ENCODE assay signal across 10 mouse cellular contexts in the genomic region with DNA sequence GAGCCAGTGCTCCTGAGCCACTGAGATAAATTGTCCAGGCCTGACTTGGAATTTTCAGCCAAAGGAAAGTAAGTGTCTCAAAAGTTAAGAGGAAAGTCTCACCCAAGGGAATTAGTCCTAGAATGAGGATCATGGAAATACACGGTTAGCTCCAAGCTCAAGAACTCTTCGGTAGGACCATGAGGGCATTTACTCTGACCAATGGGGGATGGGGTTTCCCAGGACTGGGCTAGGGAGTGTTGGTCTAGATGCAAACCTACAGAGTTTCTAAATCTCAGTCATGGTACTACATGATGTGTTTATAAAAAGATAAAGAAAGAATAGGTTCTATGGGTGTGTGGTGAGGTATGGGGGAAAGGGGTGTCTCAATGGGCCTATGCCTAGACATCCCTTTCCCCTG. TPM values are rescaled to one million over a fixed set of nuclear protein-coding genes. Genes with fewer than 3 reads are reported as not detected.
ATAC-seq lines count a peak whose summit lies in the region.
"Not testable (repeated sequence)": the region's sequence is repeated elsewhere in the genome, so short reads cannot be mapped to it uniquely, and the experiment has no call there.
"Had no signal": no experiment of that assay in that cellular context is flagged by ENCODE, and none has a peak within 500 bp of the region (broad histone marks: within the 10 kb centered on the region; RNA-seq: fewer than 3 reads in every experiment).

No protein-coding gene starts in this region.

- H3K27ac ChIP-seq in embryonic facial prominence, embryonic 12.5 days; hindbrain, embryonic 13.5 days; intestine, embryonic 15.5 days; kidney, embryonic 16.5 days (ENCODE audit: low read length); limb, embryonic 13.5 days; lung, embryonic 15.5 days; midbrain, embryonic 12.5 days (replicated peaks); neural tube, embryonic 12.5 days: not testable (repeated sequence)

- WGBS in embryonic facial prominence, embryonic 12.5 days = 91% methylated on average over 2 of the region's 2 CpGs
- WGBS in hindbrain, embryonic 13.5 days = 96% methylated on average over 2 of the region's 2 CpGs
- WGBS in intestine, embryonic 15.5 days = 98% methylated on average over 2 of the region's 2 CpGs
- 89% methylated on average over 2 of the region's 2 CpGs for WGBS in kidney, embryonic 16.5 days
- 98% methylated on average over 2 of the region's 2 CpGs for WGBS in limb, embryonic 13.5 days
- WGBS in lung, embryonic 15.5 days = 86% methylated on average over 2 of the region's 2 CpGs
- WGBS in midbrain, embryonic 12.5 days = 90% methylated on average over 2 of the region's 2 CpGs
- WGBS in neural tube, embryonic 12.5 days = 89% methylated on average over 2 of the region's 2 CpGs

- H3K27me3 ChIP-seq in embryonic facial prominence, embryonic 12.5 days; hindbrain, embryonic 13.5 days; intestine, embryonic 15.5 days (replicated peaks); kidney, embryonic 16.5 days (ENCODE audit: insufficient read depth, low read length); limb, embryonic 13.5 days; lung, embryonic 15.5 days; midbrain, embryonic 12.5 days; neural tube, embryonic 12.5 days (replicated peaks): not testable (repeated sequence)

- not testable (repeated sequence) for H3K9me3 ChIP-seq in embryonic facial prominence, embryonic 12.5 days; hindbrain, embryonic 13.5 days; intestine, embryonic 15.5 days; kidney, embryonic 16.5 days (ENCODE audit: low read length); limb, embryonic 13.5 days; lung, embryonic 15.5 days; midbrain, embryonic 12.5 days; neural tube, embryonic 12.5 days

- H3K36me3 ChIP-seq in embryonic facial prominence, embryonic 12.5 days; hindbrain, embryonic 13.5 days; intestine, embryonic 15.5 days; kidney, embryonic 16.5 days (ENCODE audit: insufficient read depth, low read length); limb, embryonic 13.5 days; lung, embryonic 15.5 days; midbrain, embryonic 12.5 days; neural tube, embryonic 12.5 days: not testable (repeated sequence)

- not testable (repeated sequence) for H3K4me2 ChIP-seq in embryonic facial prominence, embryonic 12.5 days (replicated peaks); hindbrain, embryonic 13.5 days; intestine, embryonic 15.5 days (replicated peaks); kidney, embryonic 16.5 days (replicated peaks; ENCODE audit: low read depth, low read length); limb, embryonic 13.5 days (replicated peaks); lung, embryonic 15.5 days; midbrain, embryonic 12.5 days (replicated peaks); neural tube, embryonic 12.5 days (replicated peaks)

- ATAC-seq in embryonic facial prominence, embryonic 12.5 days (ENCODE audit: insufficient number of reproducible peaks, insufficient read depth, low FRiP score, low TSS enrichment) = peak; percentile 68
- 0 out of 2 replicates have a peak, but pooled peaks have one; percentile 23 for ATAC-seq in hindbrain, embryonic 13.5 days (ENCODE audit: low FRiP score)
- 0 out of 2 replicates have a peak, but pooled peaks have one; percentile 15 for ATAC-seq in intestine, embryonic 15.5 days
- 0 out of 2 replicates have a peak, but pooled peaks have one; percentile 22 for ATAC-seq in kidney, embryonic 16.5 days (ENCODE audit: low FRiP score, low TSS enrichment)
- ATAC-seq in limb, embryonic 13.5 days (ENCODE audit: low FRiP score, low read depth) = peak; percentile 62; the same call in 1 of the 2 replicates
- ATAC-seq in lung, embryonic 15.5 days (ENCODE audit: borderline replicate concordance, extremely low read depth, low FRiP score, low TSS enrichment) = 0 out of 2 replicates have a peak, but pooled peaks have one; percentile 6
- peak; percentile 62 for ATAC-seq in midbrain, embryonic 12.5 days (ENCODE audit: low FRiP score, low read depth)
- ATAC-seq in neural tube, embryonic 12.5 days (ENCODE audit: low FRiP score, low read depth) = peak; percentile 18; the same call in 1 of the 2 replicates

- H3K4me1 ChIP-seq in embryonic facial prominence, embryonic 12.5 days; hindbrain, embryonic 13.5 days (replicated peaks); intestine, embryonic 15.5 days (replicated peaks); kidney, embryonic 16.5 days (ENCODE audit: insufficient read depth, low read length); limb, embryonic 13.5 days; lung, embryonic 15.5 days; midbrain, embryonic 12.5 days; neural tube, embryonic 12.5 days: not testable (repeated sequence)

- H3K4me3 ChIP-seq in embryonic facial prominence, embryonic 12.5 days; hindbrain, embryonic 13.5 days; intestine, embryonic 15.5 days (replicated peaks); kidney, embryonic 16.5 days (ENCODE audit: low read length); limb, embryonic 13.5 days; lung, embryonic 15.5 days; midbrain, embryonic 12.5 days; neural tube, embryonic 12.5 days: not testable (repeated sequence)

- not testable (repeated sequence) for H3K9ac ChIP-seq in embryonic facial prominence, embryonic 12.5 days; hindbrain, embryonic 13.5 days; intestine, embryonic 15.5 days; kidney, embryonic 16.5 days (replicated peaks; ENCODE audit: low read length); limb, embryonic 13.5 days; lung, embryonic 15.5 days; midbrain, embryonic 12.5 days (replicated peaks); neural tube, embryonic 12.5 days

RNA-seq across cellular contexts. Expression of gene Zfp991, which starts 38.7 kb away (rescaled TPM):
- 8.0 TPM in 2 replicates for polyA plus RNA-seq in embryonic facial prominence, embryonic 12.5 days (2016; fragmentation: Nextera tagmentation; extraction: Ambion mirVana)
- 5.6 and 6.0 TPM in 2 replicates for polyA plus RNA-seq in hindbrain, embryonic 13.5 days (2015; fragmentation: Nextera tagmentation; extraction: Ambion mirVana)
- 8.7 and 8.9 TPM in 2 replicates for polyA plus RNA-seq in intestine, embryonic 15.5 days (2015; fragmentation: Nextera tagmentation; extraction: Ambion mirVana)
- polyA plus RNA-seq in kidney, embryonic 16.5 days (2015; fragmentation: Nextera tagmentation; extraction: Ambion mirVana) = 5.3 and 6.2 TPM in 2 replicates
- polyA plus RNA-seq in limb, embryonic 13.5 days (2015; fragmentation: Nextera tagmentation; extraction: Ambion mirVana) = 7.8 and 8.4 TPM in 2 replicates
- 3.6 and 4.0 TPM in 2 replicates for polyA plus RNA-seq in lung, embryonic 15.5 days (2015; fragmentation: Nextera tagmentation; extraction: Ambion mirVana)
- 5.0 and 6.0 TPM in 2 replicates for polyA plus RNA-seq in midbrain, embryonic 12.5 days (2016; fragmentation: Nextera tagmentation; extraction: Ambion mirVana)
- 4.1 and 5.6 TPM in 2 replicates for polyA plus RNA-seq in neural tube, embryonic 12.5 days (2016; fragmentation: Nextera tagmentation; extraction: Ambion mirVana)
- polyA plus RNA-seq: erythroblast, embryonic 14.5 days; G1E had no signal

Comparison
In these comparisons a context has a peak if more than half of its experiments do, and no peak if none do; other contexts are left out.
1. ATAC-seq: peak in every context shown above with its lines; median percentile 68 in embryonic facial prominence, embryonic 12.5 days; 62 in limb, embryonic 13.5 days; 62 in midbrain, embryonic 12.5 days; 23 in hindbrain, embryonic 13.5 days; 22 in kidney, embryonic 16.5 days; 18 in neural tube, embryonic 12.5 days; 15 in intestine, embryonic 15.5 days; 6 in lung, embryonic 15.5 days.